Mouse (Mus musculus): ENCODE measurements at regions not wholly inside any gene's neighbourhood (a gene's known extent, or its start where the extent isn't known, plus 50 kb on each side); places are given as distances from the start of the nearest gene placed in this dataset.

- in situ Hi-C loops (cut with MboI; ENCODE audit: low sequenced_read_pairs in 2 of 2, unreplicated experiment in 2 of 2): no loop called here
- no peak overlapping the region for H3K9ac ChIP-seq (ENCODE audit: insufficient read depth, low read depth, low read length, poor library complexity, severe bottlenecking)
- no peak overlapping the region for H3K4me3 ChIP-seq (ENCODE audit: insufficient read depth in 1 of 2, low read depth in 1 of 2, low read length in 2 of 2, poor library complexity in 1 of 2, severe bottlenecking in 1 of 2)
- no peak overlapping the region for H3K27ac ChIP-seq (ENCODE audit: insufficient read depth, low read depth, low read length, poor library complexity, severe bottlenecking)
- DNase-seq (ENCODE audit: low read depth, low spot score): no peak
- no peaks in the 10 kb centered on the region for H3K36me3 ChIP-seq (ENCODE audit: control insufficient read depth, insufficient read depth, low read length, poor library complexity, severe bottlenecking)
- TF ChIP-seq CHD2 (IDR thresholded peaks at IDR 0.05; ENCODE audit: low read depth, low read length) (no peak), MAFK (IDR thresholded peaks at IDR 0.05; ENCODE audit: insufficient read depth, low read depth, low read length) (no peak), ZNF384 (IDR thresholded peaks at IDR 0.05; ENCODE audit: low read depth, low read length) (no peak), ZC3H11A (IDR thresholded peaks at IDR 0.05; ENCODE audit: borderline replicate concordance, low read depth, low read length) (no peak), HCFC1 (IDR thresholded peaks at IDR 0.05; ENCODE audit: borderline replicate concordance, insufficient read depth, low read length) (no peak)
- H3K9me3 ChIP-seq (ENCODE audit: control insufficient read depth, insufficient read depth, low read depth, low read length): no peaks in the 10 kb centered on the region
- H3K4me1 ChIP-seq (ENCODE audit: control insufficient read depth in 2 of 2, insufficient read depth in 2 of 2, low read length in 2 of 2, poor library complexity in 1 of 2): no peaks in the 10 kb centered on the region
Measured at GRCm38 (mm10) chr1:64275086-64275802, 153.2 kb upstream of the Klf7 start.

- DNase-seq (ENCODE audit: low read depth, low spot score): no peak
- no peak for TF ChIP-seq CHD2 (IDR thresholded peaks at IDR 0.05; ENCODE audit: low read depth, low read length)
- TF ChIP-seq ZNF384 (IDR thresholded peaks at IDR 0.05; ENCODE audit: low read depth, low read length): no peak
- no peak for TF ChIP-seq MAFK (IDR thresholded peaks at IDR 0.05; ENCODE audit: insufficient read depth, low read depth, low read length)
- TF ChIP-seq HCFC1 (IDR thresholded peaks at IDR 0.05; ENCODE audit: borderline replicate concordance, insufficient read depth, low read length): no peak
- no peak for TF ChIP-seq ZC3H11A (IDR thresholded peaks at IDR 0.05; ENCODE audit: borderline replicate concordance, low read depth, low read length)
- H3K36me3 ChIP-seq (ENCODE audit: control insufficient read depth, insufficient read depth, low read length, poor library complexity, severe bottlenecking): no peaks in the 10 kb centered on the region
- no peaks in the 10 kb centered on the region for H3K4me1 ChIP-seq (ENCODE audit: control insufficient read depth in 2 of 2, insufficient read depth in 2 of 2, low read length in 2 of 2, poor library complexity in 1 of 2)
- H3K9ac ChIP-seq (ENCODE audit: insufficient read depth, low read depth, low read length, poor library complexity, severe bottlenecking): no peak overlapping the region
- in situ Hi-C loops (cut with MboI; ENCODE audit: low sequenced_read_pairs in 2 of 2, unreplicated experiment in 2 of 2): no loop called here
- no peak overlapping the region for H3K4me3 ChIP-seq (ENCODE audit: insufficient read depth in 1 of 2, low read depth in 1 of 2, low read length in 2 of 2, poor library complexity in 1 of 2, severe bottlenecking in 1 of 2)
- H3K27ac ChIP-seq (ENCODE audit: insufficient read depth, low read depth, low read length, poor library complexity, severe bottlenecking): no peak overlapping the region
- peaks cover 1% of the 10 kb centered on the region; the same call in 1 of the 2 replicates for H3K9me3 ChIP-seq (ENCODE audit: control insufficient read depth, insufficient read depth, low read depth, low read length)
Measured at GRCm38 (mm10) chr1:64257237-64257636, 135.2 kb upstream of the Klf7 start.

DNA sequence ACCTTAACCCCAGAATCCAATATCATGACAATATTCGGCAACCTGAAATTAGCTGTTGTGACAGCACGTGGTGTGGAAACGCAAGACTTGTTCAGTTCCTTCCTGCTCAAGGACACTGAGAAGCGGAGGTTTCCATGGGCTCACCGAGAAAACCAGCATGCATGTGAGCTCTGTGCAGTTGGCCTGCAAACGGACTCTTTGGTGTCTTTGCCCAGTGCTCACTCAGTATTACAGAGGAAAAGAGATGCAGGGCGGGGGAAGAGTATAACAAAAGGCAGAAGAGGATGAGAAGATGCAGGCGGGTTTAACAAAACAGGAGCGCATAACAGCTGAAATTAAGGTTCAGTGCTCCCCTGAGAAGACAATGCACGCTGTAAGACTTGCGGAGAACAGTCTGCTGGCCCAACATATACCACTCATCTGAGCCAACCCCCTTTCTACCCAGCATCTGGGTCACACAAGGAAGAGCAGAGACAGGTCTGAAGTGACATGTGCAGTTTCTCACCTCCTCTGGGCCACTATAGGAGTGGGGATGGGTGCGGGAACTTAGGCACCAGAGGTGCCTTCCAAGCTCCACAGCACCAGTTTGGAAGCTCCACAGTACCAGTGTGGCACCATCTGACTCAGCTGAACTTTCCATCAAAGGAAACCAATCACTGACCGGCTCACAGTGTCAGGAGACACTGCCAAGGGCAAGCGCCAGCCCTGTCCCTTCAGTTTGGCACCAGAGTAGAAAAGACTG, 133.6 kb upstream of the Klf7 start:
- in situ Hi-C loops (cut with MboI; ENCODE audit: low sequenced_read_pairs in 2 of 2, unreplicated experiment in 2 of 2): no loop called here
- Histone ChIP-seq H3K27ac (ENCODE audit: insufficient read depth, low read depth, low read length, poor library complexity, severe bottlenecking) (no peak overlapping the region), H3K9ac (ENCODE audit: insufficient read depth, low read depth, low read length, poor library complexity, severe bottlenecking) (no peak overlapping the region), H3K36me3 (ENCODE audit: control insufficient read depth, insufficient read depth, low read length, poor library complexity, severe bottlenecking) (no peaks in the 10 kb centered on the region), H3K9me3 (ENCODE audit: control insufficient read depth, insufficient read depth, low read depth, low read length) (peaks cover 1% of the 10 kb centered on the region; the same call in 1 of the 2 replicates), H3K4me1 (ENCODE audit: control insufficient read depth in 2 of 2, insufficient read depth in 2 of 2, low read length in 2 of 2, poor library complexity in 1 of 2) (no peaks in the 10 kb centered on the region), H3K4me3 (ENCODE audit: insufficient read depth in 1 of 2, low read depth in 1 of 2, low read length in 2 of 2, poor library complexity in 1 of 2, severe bottlenecking in 1 of 2) (no peak overlapping the region)
- no peak for DNase-seq (ENCODE audit: low read depth, low spot score)
- TF ChIP-seq MAFK (IDR thresholded peaks at IDR 0.05; ENCODE audit: insufficient read depth, low read depth, low read length): no peak

- Histone ChIP-seq H3K4me1 (ENCODE audit: control insufficient read depth in 2 of 2, insufficient read depth in 2 of 2, low read length in 2 of 2, poor library complexity in 1 of 2) (no peaks in the 10 kb centered on the region), H3K36me3 (ENCODE audit: control insufficient read depth, insufficient read depth, low read length, poor library complexity, severe bottlenecking) (no peaks in the 10 kb centered on the region), H3K27ac (ENCODE audit: insufficient read depth, low read depth, low read length, poor library complexity, severe bottlenecking) (no peak overlapping the region), H3K9me3 (ENCODE audit: control insufficient read depth, insufficient read depth, low read depth, low read length) (peaks cover 1% of the 10 kb centered on the region; the same call in 1 of the 2 replicates), H3K4me3 (ENCODE audit: insufficient read depth in 1 of 2, low read depth in 1 of 2, low read length in 2 of 2, poor library complexity in 1 of 2, severe bottlenecking in 1 of 2) (no peak overlapping the region), H3K9ac (ENCODE audit: insufficient read depth, low read depth, low read length, poor library complexity, severe bottlenecking) (no peak overlapping the region)
- no peak for DNase-seq (ENCODE audit: low read depth, low spot score)
- TF ChIP-seq ZC3H11A (IDR thresholded peaks at IDR 0.05; ENCODE audit: borderline replicate concordance, low read depth, low read length) (no peak), HCFC1 (IDR thresholded peaks at IDR 0.05; ENCODE audit: borderline replicate concordance, insufficient read depth, low read length) (no peak), ZNF384 (IDR thresholded peaks at IDR 0.05; ENCODE audit: low read depth, low read length) (no peak), MAFK (IDR thresholded peaks at IDR 0.05; ENCODE audit: insufficient read depth, low read depth, low read length) (no peak), CHD2 (IDR thresholded peaks at IDR 0.05; ENCODE audit: low read depth, low read length) (no peak)
- in situ Hi-C loops (cut with MboI; ENCODE audit: low sequenced_read_pairs in 2 of 2, unreplicated experiment in 2 of 2): no loop called here
Measured at GRCm38 (mm10) chr1:64254673-64255072, 132.6 kb upstream of the Klf7 start.
